Mouse (Mus musculus) liver, adult 2 months (tissue): ENCODE results near the gene Prdm16.

ENCODE experiments used
- CTCF ChIP-seq: fragments of 200-500 bp; IDR thresholded peaks from 2 replicates; pipeline ENCODE4 v1.5.1; 2011; ENCODE audit warnings: low read depth, low read length, control low read depth
- POLR2A ChIP-seq: fragments of 200-500 bp; IDR thresholded peaks from 2 replicates; pipeline ENCODE4 v1.6.1; 2011; ENCODE audit warnings: low read length, control low read depth; ENCODE audit not compliant: insufficient read depth; ENCODE audit errors: extremely low read depth

GRCm38 (mm10) chr4:154516470-154516869 lies 120.2 kb downstream of the Prdm16 start:
- TF ChIP-seq POLR2A (no peak), CTCF (no peak)
